Mouse (Mus musculus) liver, embryonic 13.5 days (tissue): ENCODE data around the gene Gm17783. TPM values are rescaled to one million over a fixed set of nuclear protein-coding genes. Genes with fewer than 3 reads are reported as not detected.
"Not testable (repeated sequence)": the region's sequence is repeated elsewhere in the genome, so short reads cannot be mapped to it uniquely, and the experiment has no call there.

ENCODE experiments used
- ATAC-seq: fragments of 200-750 bp; cut with Nextera tagmentation; 2 replicates; pipeline ENCODE4 v1.8.0; 2017; ENCODE audit warnings: low read depth, mild to moderate bottlenecking, moderate number of reproducible peaks, moderate library complexity
- DNase-seq: peaks from one replicate; pipeline ENCODE4 v3.0.0; 2022
- H3K27ac ChIP-seq: fragments of 300-500 bp; sonication (generic); 2 replicates; pipeline ENCODE4 v1.5.1; 2015; ENCODE audit warnings: moderate library complexity, mild to moderate bottlenecking, inconsistent platforms
- H3K27me3 ChIP-seq: fragments of 300-500 bp; sonication (generic); 2 replicates; pipeline ENCODE4 v1.6.1; 2015; ENCODE audit warnings: mild to moderate bottlenecking, inconsistent platforms
- H3K36me3 ChIP-seq: fragments of 300-500 bp; sonication (generic); 2 replicates; pipeline ENCODE4 v1.6.1; 2015; ENCODE audit warnings: mild to moderate bottlenecking, inconsistent platforms
- H3K4me1 ChIP-seq: fragments of 300-500 bp; sonication (generic); replicated peaks from 2 replicates; pipeline ENCODE4 v1.6.1; 2015; ENCODE audit warnings: inconsistent platforms
- H3K4me2 ChIP-seq: fragments of 300-500 bp; sonication (generic); 2 replicates; pipeline ENCODE4 v1.6.1; 2015; ENCODE audit warnings: inconsistent platforms, mild to moderate bottlenecking, moderate library complexity
- H3K4me3 ChIP-seq: fragments of 300-500 bp; sonication (generic); replicated peaks from 2 replicates; pipeline ENCODE4 v1.5.1; 2015; ENCODE audit warnings: mild to moderate bottlenecking, inconsistent platforms
- H3K9ac ChIP-seq: fragments of 300-500 bp; sonication (generic); 2 replicates; pipeline ENCODE4 v1.6.1; 2015; ENCODE audit warnings: mild to moderate bottlenecking, inconsistent platforms
- H3K9me3 ChIP-seq: fragments of 300-500 bp; sonication (generic); replicated peaks from 2 replicates; pipeline ENCODE4 v1.6.1; 2016; ENCODE audit warnings: inconsistent platforms
- WGBS: fragments of 180-500 bp; shearing (Covaris S2); methylation state at CpG from one replicate; pipeline ENCODE4 v1.1.7; 2015; ENCODE audit not compliant: insufficient replicate concordance; 5-methylcytosine and 5-hydroxymethylcytosine counted together
- polyA plus RNA-seq: library from polyadenylated mRNA; unstranded; fragments of >200 nt; fragmentation: Nextera tagmentation; extraction: Ambion mirVana; gene quantifications from 2 replicates; pipeline ENCODE4 v1.2.1, GENCODE M21; 2015

The Gm17783 gene
- polyA plus RNA-seq = not detected in 2 replicates

GRCm38 (mm10) chr16:45531950-45532349 lies at the start of gene Gm17783:
Gm17783 (minus strand) TSS chr16:45532050.
- no peak for DNase-seq
- ATAC-seq = no peak
- WGBS = 58% methylated on average over 4 of the region's 4 CpGs
- H3K4me3 ChIP-seq = no peak within 1 kb of the TSS
- H3K36me3 ChIP-seq = no peaks in the 10 kb centered on the region
- no peaks in the 10 kb centered on the region for H3K4me1 ChIP-seq
- H3K27ac ChIP-seq = no peak within 1 kb of the TSS
- no peak within 1 kb of the TSS for H3K9ac ChIP-seq
- H3K4me2 ChIP-seq = no peak within 1 kb of the TSS
- H3K27me3 ChIP-seq = no peaks in the 10 kb centered on the region
- H3K9me3 ChIP-seq = no peaks in the 10 kb centered on the region

GRCm38 (mm10) chr16:45579883-45580282 lies 48.0 kb upstream of the Gm17783 start:
- 59% methylated on average over 12 of the region's 12 CpGs for WGBS
- Histone ChIP-seq H3K4me1 (peaks cover 8% of the 10 kb centered on the region), H3K9me3 (no peaks in the 10 kb centered on the region), H3K4me3 (no peak overlapping the region), H3K27ac (no peak overlapping the region), H3K27me3 (no peaks in the 10 kb centered on the region), H3K9ac (no peak overlapping the region), H3K36me3 (no peaks in the 10 kb centered on the region), H3K4me2 (no peak overlapping the region)
- ATAC-seq (no peak), DNase-seq (no peak)

GRCm38 (mm10) chr16:45572307-45572706 lies 40.5 kb upstream of the Gm17783 start:
- H3K27ac ChIP-seq = peak overlapping the region; percentile 75

GRCm38 (mm10) chr16:45561747-45562146 lies 29.9 kb upstream of the Gm17783 start:
- no peak for DNase-seq
- ATAC-seq = no peak
- 21% methylated on average over 3 of the region's 3 CpGs for WGBS
- Histone ChIP-seq H3K4me3 (no peak overlapping the region), H3K36me3 (no peaks in the 10 kb centered on the region), H3K27ac (no peak overlapping the region), H3K4me1 (no peaks in the 10 kb centered on the region), H3K9ac (no peak overlapping the region), H3K27me3 (no peaks in the 10 kb centered on the region), H3K4me2 (no peak overlapping the region), H3K9me3 (no peaks in the 10 kb centered on the region)

More at GRCm38 (mm10) chr16:45572307-45572706, 40.5 kb upstream of the Gm17783 start:
- H3K4me1 ChIP-seq = peaks cover 9% of the 10 kb centered on the region
- H3K9me3 ChIP-seq = no peaks in the 10 kb centered on the region
- 0 out of 2 replicates have a peak overlapping the region, but pooled peaks have one; percentile 10 for H3K4me2 ChIP-seq
- no peaks in the 10 kb centered on the region for H3K36me3 ChIP-seq
- H3K27me3 ChIP-seq = no peaks in the 10 kb centered on the region
- no peak overlapping the region for H3K4me3 ChIP-seq
- 13% methylated on average over 3 of the region's 3 CpGs for WGBS
- ATAC-seq (peak; percentile 94), DNase-seq (peak; percentile 24)
- no peak overlapping the region for H3K9ac ChIP-seq

- no peaks in the 10 kb centered on the region for H3K36me3 ChIP-seq
- no peak overlapping the region for H3K9ac ChIP-seq
- H3K9me3 ChIP-seq = no peaks in the 10 kb centered on the region
- no peak for ATAC-seq
- H3K27ac ChIP-seq = no peak overlapping the region
- no peak overlapping the region for H3K4me3 ChIP-seq
- no peak for DNase-seq
- WGBS = 50% methylated on average over 2 of the region's 2 CpGs
- no peak overlapping the region for H3K4me2 ChIP-seq
- no peaks in the 10 kb centered on the region for H3K4me1 ChIP-seq
- H3K27me3 ChIP-seq = no peaks in the 10 kb centered on the region
These were observed 19.7 kb upstream of the Gm17783 start for GRCm38 (mm10) chr16:45551579-45551978.

GRCm38 (mm10) chr16:45547982-45548381 lies 16.1 kb upstream of the Gm17783 start:
- Histone ChIP-seq H3K9ac (no peak overlapping the region), H3K4me3 (no peak overlapping the region), H3K4me2 (no peak overlapping the region), H3K4me1 (no peaks in the 10 kb centered on the region), H3K27ac (no peak overlapping the region), H3K9me3 (no peaks in the 10 kb centered on the region), H3K27me3 (no peaks in the 10 kb centered on the region), H3K36me3 (no peaks in the 10 kb centered on the region)
- ATAC-seq (no peak), DNase-seq (no peak)

- no peaks in the 10 kb centered on the region for H3K9me3 ChIP-seq
- H3K27ac ChIP-seq = no peak overlapping the region
- H3K9ac ChIP-seq = no peak overlapping the region
- no peak overlapping the region for H3K4me3 ChIP-seq
- H3K4me2 ChIP-seq = no peak overlapping the region
- DNase-seq (no peak), ATAC-seq (no peak)
- H3K36me3 ChIP-seq = no peaks in the 10 kb centered on the region
- 24% methylated on average over 3 of the region's 3 CpGs for WGBS
- peaks cover 4% of the 10 kb centered on the region; the same call in 1 of the 2 replicates for H3K4me1 ChIP-seq
- H3K27me3 ChIP-seq = no peaks in the 10 kb centered on the region
These were observed 12.5 kb upstream of the Gm17783 start for GRCm38 (mm10) chr16:45544341-45544740.

GRCm38 (mm10) chr16:45542108-45542507 lies 10.3 kb upstream of the Gm17783 start:
- peak; percentile 62 for ATAC-seq

GRCm38 (mm10) chr16:45538342-45538741 lies 6.5 kb upstream of the Gm17783 start:
- not testable (repeated sequence) for DNase-seq, H3K36me3 ChIP-seq, H3K4me1 ChIP-seq, H3K4me2 ChIP-seq, H3K4me3 ChIP-seq, H3K9me3 ChIP-seq, H3K27ac ChIP-seq, H3K9ac ChIP-seq, ATAC-seq, H3K27me3 ChIP-seq
- 40% methylated on average over 1 of the region's 1 CpGs for WGBS

More at GRCm38 (mm10) chr16:45542108-45542507, 10.3 kb upstream of the Gm17783 start:
- H3K9ac ChIP-seq = no peak overlapping the region
- H3K4me3 ChIP-seq = no peak overlapping the region
- H3K36me3 ChIP-seq = no peaks in the 10 kb centered on the region
- no peak for DNase-seq
- H3K4me1 ChIP-seq = peaks cover 4% of the 10 kb centered on the region; the same call in 1 of the 2 replicates
- no peak overlapping the region for H3K27ac ChIP-seq
- H3K4me2 ChIP-seq = no peak overlapping the region
- no peaks in the 10 kb centered on the region for H3K27me3 ChIP-seq
- H3K9me3 ChIP-seq = no peaks in the 10 kb centered on the region

GRCm38 (mm10) chr16:45535009-45535408 lies 3.2 kb upstream of the Gm17783 start, which contains the start of gene Slc9c1:
Slc9c1 (plus strand) TSS chr16:45535309.
- Histone ChIP-seq H3K27ac (no peak within 1 kb of the TSS), H3K9me3 (no peaks in the 10 kb centered on the region), H3K9ac (no peak within 1 kb of the TSS), H3K27me3 (no peaks in the 10 kb centered on the region), H3K4me1 (no peaks in the 10 kb centered on the region), H3K4me2 (no peak within 1 kb of the TSS), H3K36me3 (no peaks in the 10 kb centered on the region), H3K4me3 (no peak within 1 kb of the TSS)
- no peak for DNase-seq
- no peak for ATAC-seq
- WGBS = 70% methylated on average over 5 of the region's 5 CpGs

GRCm38 (mm10) chr16:45525551-45525950 lies 6.3 kb downstream of the Gm17783 start:
- H3K27ac ChIP-seq = no peak overlapping the region
- no peak overlapping the region for H3K4me3 ChIP-seq
- H3K9ac ChIP-seq = no peak overlapping the region
- H3K9me3 ChIP-seq = no peaks in the 10 kb centered on the region
- H3K4me2 ChIP-seq = no peak overlapping the region
- 23% methylated on average over 5 of the region's 5 CpGs for WGBS
- no peak for DNase-seq
- H3K4me1 ChIP-seq = no peaks in the 10 kb centered on the region
- H3K36me3 ChIP-seq = no peaks in the 10 kb centered on the region
- H3K27me3 ChIP-seq = no peaks in the 10 kb centered on the region
- no peak for ATAC-seq

- Histone ChIP-seq H3K4me2 (no peak overlapping the region), H3K27me3 (no peaks in the 10 kb centered on the region), H3K36me3 (no peaks in the 10 kb centered on the region), H3K9ac (no peak overlapping the region), H3K27ac (no peak overlapping the region), H3K4me1 (no peaks in the 10 kb centered on the region), H3K9me3 (no peaks in the 10 kb centered on the region), H3K4me3 (no peak overlapping the region)
- DNase-seq (no peak), ATAC-seq (no peak)
- 64% methylated on average over 1 of the region's 1 CpGs for WGBS
These were observed 36.5 kb downstream of the Gm17783 start for GRCm38 (mm10) chr16:45495326-45495725.
